Mouse (Mus musculus): ENCODE data around the gene Zbtb20. TPM values are rescaled to one million over a fixed set of nuclear protein-coding genes. Genes with fewer than 3 reads are reported as not detected.

Gene Zbtb20
- polyA plus RNA-seq, 1 experiment from 2014 or later, result 35.1 TPM

- Histone ChIP-seq H3K9me3 (ENCODE audit: control insufficient read depth, low read depth, low read length) (no peaks in the 10 kb centered on the region), H3K4me3 (ENCODE audit: low read depth, low read length) (no peak overlapping the region), H3K4me2 (replicated peaks; ENCODE audit: low read depth, low read length) (no peak overlapping the region), H3K36me3 (ENCODE audit: control insufficient read depth, insufficient read depth, low read length) (no peaks in the 10 kb centered on the region), H3K27me3 (ENCODE audit: control insufficient read depth, insufficient read depth, low read length) (no peaks in the 10 kb centered on the region), H3K27ac (ENCODE audit: low read length) (no peak overlapping the region), H3K4me1 (ENCODE audit: control insufficient read depth, insufficient read depth, low read length) (no peaks in the 10 kb centered on the region), H3K9ac (replicated peaks; ENCODE audit: low read depth, low read length) (no peak overlapping the region)
- ATAC-seq (ENCODE audit: insufficient number of reproducible peaks, insufficient read depth, low FRiP score, low read depth), result no peak
- 70% methylated on average over 8 of the region's 8 CpGs for WGBS
Observed at GRCm38 (mm10) chr16:43456446-43457172, 580.9 kb downstream of the Zbtb20 start.

DNA sequence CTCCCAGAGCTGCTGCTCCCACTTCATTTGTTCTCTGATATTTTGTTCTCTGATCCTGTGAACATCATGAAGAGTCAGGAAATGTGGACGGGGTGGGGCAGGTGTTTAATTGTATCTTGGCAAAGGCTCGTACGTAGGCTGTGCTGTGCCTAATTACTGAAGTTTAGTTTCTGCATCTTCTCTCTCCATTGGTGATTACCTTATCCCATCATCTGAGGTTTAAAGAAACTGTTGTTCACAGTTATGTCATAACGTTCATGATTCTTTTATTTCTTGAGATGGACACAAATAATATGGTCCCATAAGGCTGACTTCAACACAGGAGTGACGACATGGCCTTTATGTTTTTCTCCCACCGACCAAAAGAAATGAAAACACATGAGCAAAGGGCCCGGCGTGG is 582.1 kb downstream of the Zbtb20 start:
- WGBS, result 85% methylated on average over 8 of the region's 8 CpGs
- no peak overlapping the region for H3K9ac ChIP-seq (replicated peaks; ENCODE audit: low read depth, low read length)

GRCm38 (mm10) chr16:43458726-43459223 is 583.1 kb downstream of the Zbtb20 start:
- Histone ChIP-seq H3K27ac (ENCODE audit: low read length) (no peak overlapping the region), H3K4me3 (ENCODE audit: low read depth, low read length) (no peak overlapping the region), H3K4me2 (replicated peaks; ENCODE audit: low read depth, low read length) (no peak overlapping the region), H3K9me3 (ENCODE audit: control insufficient read depth, low read depth, low read length) (no peaks in the 10 kb centered on the region), H3K36me3 (ENCODE audit: control insufficient read depth, insufficient read depth, low read length) (no peaks in the 10 kb centered on the region), H3K27me3 (ENCODE audit: control insufficient read depth, insufficient read depth, low read length) (no peaks in the 10 kb centered on the region), H3K9ac (replicated peaks; ENCODE audit: low read depth, low read length) (no peak overlapping the region), H3K4me1 (ENCODE audit: control insufficient read depth, insufficient read depth, low read length) (no peaks in the 10 kb centered on the region)
- WGBS, result 71% methylated on average over 7 of the region's 7 CpGs
- no peak for ATAC-seq (ENCODE audit: insufficient number of reproducible peaks, insufficient read depth, low FRiP score, low read depth)

More for the DNA sequence above, 582.1 kb downstream of the Zbtb20 start:
- Histone ChIP-seq H3K36me3 (ENCODE audit: control insufficient read depth, insufficient read depth, low read length) (no peaks in the 10 kb centered on the region), H3K4me3 (ENCODE audit: low read depth, low read length) (no peak overlapping the region), H3K27ac (ENCODE audit: low read length) (no peak overlapping the region), H3K9me3 (ENCODE audit: control insufficient read depth, low read depth, low read length) (no peaks in the 10 kb centered on the region), H3K4me1 (ENCODE audit: control insufficient read depth, insufficient read depth, low read length) (no peaks in the 10 kb centered on the region), H3K27me3 (ENCODE audit: control insufficient read depth, insufficient read depth, low read length) (no peaks in the 10 kb centered on the region), H3K4me2 (replicated peaks; ENCODE audit: low read depth, low read length) (no peak overlapping the region)
- no peak for ATAC-seq (ENCODE audit: insufficient number of reproducible peaks, insufficient read depth, low FRiP score, low read depth)

- WGBS, result 77% methylated on average over 3 of the region's 3 CpGs
Observed at GRCm38 (mm10) chr16:43461745-43462378, 586.2 kb downstream of the Zbtb20 start.

DNA sequence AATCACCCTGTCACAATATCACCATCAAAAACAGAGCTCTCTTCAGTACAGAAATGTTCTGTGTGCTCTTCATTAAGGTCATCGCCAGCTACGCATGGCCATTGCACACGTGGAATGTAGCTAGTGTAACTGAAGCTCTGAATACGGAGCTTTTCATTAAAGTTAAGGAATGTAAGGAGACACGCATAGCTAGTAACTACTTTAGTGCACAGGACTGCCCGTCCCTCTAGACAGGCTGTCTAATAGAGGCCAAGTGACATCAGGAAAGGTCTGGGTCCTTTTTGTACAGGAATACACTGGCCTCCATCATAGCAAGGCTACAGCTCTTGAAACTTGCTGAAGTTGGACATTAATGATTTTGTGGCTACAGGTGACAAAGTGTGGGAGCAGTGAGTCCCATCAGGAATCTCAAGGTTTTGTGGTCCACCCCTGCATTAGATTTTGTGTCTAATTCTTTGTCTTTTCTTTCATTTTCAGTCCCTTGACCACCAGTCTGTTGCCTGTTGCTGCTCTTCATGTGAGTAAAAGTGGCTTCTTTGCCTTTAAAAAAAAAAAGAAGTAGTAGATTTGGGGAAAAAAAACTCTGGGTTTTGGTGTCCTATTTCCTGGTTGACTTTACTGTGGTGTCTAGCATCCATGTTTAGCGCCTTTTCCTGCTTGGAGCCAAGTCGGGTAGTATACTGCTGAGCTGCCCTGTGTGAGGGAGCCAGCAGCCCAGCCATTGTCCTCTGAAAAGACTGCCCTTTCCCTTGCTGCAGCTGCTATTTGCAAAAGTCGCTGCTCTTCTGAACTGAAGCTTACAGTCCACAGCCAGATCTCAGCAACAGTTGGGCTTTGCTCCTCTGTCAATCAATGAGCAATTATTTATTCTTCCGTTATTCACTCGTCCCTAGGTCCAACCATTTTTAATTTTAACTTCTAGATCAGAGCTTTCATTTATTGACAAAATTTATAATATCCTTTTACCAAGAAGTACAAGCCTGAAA is 587.1 kb downstream of the Zbtb20 start:
- Histone ChIP-seq H3K4me1 (ENCODE audit: control insufficient read depth, insufficient read depth, low read length) (0 out of 2 replicates have a peak, but pooled peaks cover 3% of the 10 kb centered on the region), H3K9ac (replicated peaks; ENCODE audit: low read depth, low read length) (no peak overlapping the region), H3K27ac (ENCODE audit: low read length) (no peak overlapping the region), H3K4me2 (replicated peaks; ENCODE audit: low read depth, low read length) (no peak overlapping the region), H3K4me3 (ENCODE audit: low read depth, low read length) (no peak overlapping the region), H3K36me3 (ENCODE audit: control insufficient read depth, insufficient read depth, low read length) (no peaks in the 10 kb centered on the region), H3K27me3 (ENCODE audit: control insufficient read depth, insufficient read depth, low read length) (no peaks in the 10 kb centered on the region), H3K9me3 (ENCODE audit: control insufficient read depth, low read depth, low read length) (no peaks in the 10 kb centered on the region)
- WGBS, result 60% methylated on average over 11 of the region's 11 CpGs
- ATAC-seq (ENCODE audit: insufficient number of reproducible peaks, insufficient read depth, low FRiP score, low read depth), result no peak

More at GRCm38 (mm10) chr16:43461745-43462378, 586.2 kb downstream of the Zbtb20 start:
- H3K36me3 ChIP-seq (ENCODE audit: control insufficient read depth, insufficient read depth, low read length), result no peaks in the 10 kb centered on the region
- H3K9ac ChIP-seq (replicated peaks; ENCODE audit: low read depth, low read length), result no peak overlapping the region
- no peak overlapping the region for H3K4me2 ChIP-seq (replicated peaks; ENCODE audit: low read depth, low read length)
- no peak for ATAC-seq (ENCODE audit: insufficient number of reproducible peaks, insufficient read depth, low FRiP score, low read depth)
- H3K4me3 ChIP-seq (ENCODE audit: low read depth, low read length), result no peak overlapping the region
- H3K4me1 ChIP-seq (ENCODE audit: control insufficient read depth, insufficient read depth, low read length), result 0 out of 2 replicates have a peak, but pooled peaks cover 3% of the 10 kb centered on the region
- no peaks in the 10 kb centered on the region for H3K9me3 ChIP-seq (ENCODE audit: control insufficient read depth, low read depth, low read length)
- no peaks in the 10 kb centered on the region for H3K27me3 ChIP-seq (ENCODE audit: control insufficient read depth, insufficient read depth, low read length)
- H3K27ac ChIP-seq (ENCODE audit: low read length), result no peak overlapping the region

DNA sequence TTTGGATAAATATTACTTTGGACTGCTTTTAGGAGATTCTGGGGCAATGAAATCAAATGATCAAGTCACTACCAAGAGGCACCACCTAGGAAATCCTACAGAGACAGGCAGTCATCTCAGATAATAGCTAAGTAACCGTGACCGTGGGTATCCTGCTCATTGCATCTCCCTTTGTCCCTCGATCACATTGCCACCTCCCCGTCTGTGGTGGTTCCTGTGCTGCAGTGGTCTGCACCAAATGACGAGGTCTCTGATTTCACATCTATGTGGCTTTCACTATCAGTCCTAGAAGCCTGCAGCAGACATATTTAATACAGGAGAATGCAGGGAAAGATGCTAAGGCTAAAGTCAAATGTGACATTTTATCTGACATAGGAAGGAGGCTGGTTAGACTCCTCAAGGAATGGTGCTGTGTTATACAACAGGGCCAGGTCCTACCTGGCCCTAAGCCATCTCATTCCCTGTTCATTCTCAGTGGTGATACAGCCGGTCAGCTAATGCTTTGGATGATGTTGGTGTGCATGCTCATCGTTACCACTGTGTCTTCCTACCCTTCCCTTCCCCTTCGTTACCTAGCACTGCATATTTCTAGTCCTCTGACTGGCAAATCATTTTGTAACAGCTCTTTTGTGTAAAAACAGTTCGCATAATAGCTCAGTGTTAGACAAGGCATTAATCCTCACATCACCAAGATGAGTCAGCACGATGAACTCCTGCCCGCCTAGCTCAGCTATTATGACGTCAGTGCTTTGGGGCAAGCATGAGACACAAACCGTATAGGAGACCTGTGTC is 588.2 kb downstream of the Zbtb20 start:
- 0 out of 2 replicates have a peak, but pooled peaks cover 3% of the 10 kb centered on the region for H3K4me1 ChIP-seq (ENCODE audit: control insufficient read depth, insufficient read depth, low read length)
- no peak overlapping the region for H3K4me2 ChIP-seq (replicated peaks; ENCODE audit: low read depth, low read length)
- no peaks in the 10 kb centered on the region for H3K9me3 ChIP-seq (ENCODE audit: control insufficient read depth, low read depth, low read length)
- no peak overlapping the region for H3K4me3 ChIP-seq (ENCODE audit: low read depth, low read length)
- no peak for ATAC-seq (ENCODE audit: insufficient number of reproducible peaks, insufficient read depth, low FRiP score, low read depth)
- 66% methylated on average over 13 of the region's 13 CpGs for WGBS
- no peak overlapping the region; the same call in 1 of the 2 replicates for H3K27ac ChIP-seq (ENCODE audit: low read length)
- no peaks in the 10 kb centered on the region for H3K27me3 ChIP-seq (ENCODE audit: control insufficient read depth, insufficient read depth, low read length)
- H3K9ac ChIP-seq (replicated peaks; ENCODE audit: low read depth, low read length), result no peak overlapping the region
- H3K36me3 ChIP-seq (ENCODE audit: control insufficient read depth, insufficient read depth, low read length), result no peaks in the 10 kb centered on the region

GRCm38 (mm10) chr16:43464476-43465080 is 588.9 kb downstream of the Zbtb20 start:
- Histone ChIP-seq H3K4me3 (ENCODE audit: low read depth, low read length) (no peak overlapping the region), H3K27ac (ENCODE audit: low read length) (no peak overlapping the region), H3K36me3 (ENCODE audit: control insufficient read depth, insufficient read depth, low read length) (no peaks in the 10 kb centered on the region), H3K9me3 (ENCODE audit: control insufficient read depth, low read depth, low read length) (no peaks in the 10 kb centered on the region), H3K27me3 (ENCODE audit: control insufficient read depth, insufficient read depth, low read length) (no peaks in the 10 kb centered on the region), H3K4me1 (ENCODE audit: control insufficient read depth, insufficient read depth, low read length) (0 out of 2 replicates have a peak, but pooled peaks cover 3% of the 10 kb centered on the region), H3K9ac (replicated peaks; ENCODE audit: low read depth, low read length) (no peak overlapping the region), H3K4me2 (replicated peaks; ENCODE audit: low read depth, low read length) (no peak overlapping the region)
- 66% methylated on average over 10 of the region's 10 CpGs for WGBS
- no peak; the same call in 1 of the 2 replicates for ATAC-seq (ENCODE audit: insufficient number of reproducible peaks, insufficient read depth, low FRiP score, low read depth)
